Mouse (Mus musculus) CD4-positive helper T cell, adult 2 months (primary cell): ENCODE data around the gene Zfp759.
"Not testable (repeated sequence)": the region's sequence is repeated elsewhere in the genome, so short reads cannot be mapped to it uniquely, and the experiment has no call there.

Experiments used
- DNase-seq: peaks from one replicate; pipeline ENCODE4 v3.0.0-alpha.2; 2012; ENCODE audit warnings: low read depth, missing footprints, low spot score

Gene Zfp759

DNA sequence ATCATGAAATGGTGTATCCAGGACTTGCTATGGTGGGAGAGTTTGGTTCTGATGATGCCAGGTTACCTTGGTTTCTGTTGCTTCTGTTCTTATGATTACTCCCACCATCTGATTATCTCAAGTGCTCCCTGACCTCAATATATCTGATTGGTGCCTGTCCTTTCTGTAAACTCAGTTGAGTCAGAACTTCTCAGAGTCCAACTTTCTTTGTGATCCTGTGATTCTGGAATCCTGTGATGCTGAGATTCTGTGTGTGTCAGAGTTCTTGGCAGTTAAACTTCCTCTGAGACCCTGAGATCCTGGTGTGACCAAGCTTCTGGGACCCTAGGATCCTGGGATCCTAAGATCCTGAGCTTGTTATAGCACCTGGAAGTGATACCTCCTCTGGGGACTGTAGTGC lies at the start of gene Zfp759:
Gene Zfp759 (plus strand): TSS at position 301 of the 400 bp plus-strand sequence.
- DNase-seq, result not testable (repeated sequence)

DNA sequence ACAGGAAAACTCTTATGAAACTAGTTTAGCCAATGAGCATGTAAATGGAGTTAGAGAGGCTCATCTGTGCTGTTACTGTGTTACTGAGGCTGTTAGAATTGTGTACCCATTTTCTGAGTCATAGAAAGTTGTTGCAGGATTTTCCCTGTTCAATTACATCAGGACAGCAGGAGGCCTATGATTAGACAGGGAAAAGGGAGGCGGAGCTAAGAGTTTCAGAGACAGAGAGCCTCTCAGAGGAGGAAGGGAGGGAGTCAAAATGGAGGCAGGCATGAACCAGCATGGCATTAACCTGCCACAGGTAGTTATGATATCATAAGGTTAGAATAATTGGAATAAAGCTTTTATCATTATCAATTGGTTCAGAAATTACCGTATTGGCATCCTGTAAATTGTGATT lies 48.7 kb upstream of the Zfp759 start:
- DNase-seq, result no peak

DNA sequence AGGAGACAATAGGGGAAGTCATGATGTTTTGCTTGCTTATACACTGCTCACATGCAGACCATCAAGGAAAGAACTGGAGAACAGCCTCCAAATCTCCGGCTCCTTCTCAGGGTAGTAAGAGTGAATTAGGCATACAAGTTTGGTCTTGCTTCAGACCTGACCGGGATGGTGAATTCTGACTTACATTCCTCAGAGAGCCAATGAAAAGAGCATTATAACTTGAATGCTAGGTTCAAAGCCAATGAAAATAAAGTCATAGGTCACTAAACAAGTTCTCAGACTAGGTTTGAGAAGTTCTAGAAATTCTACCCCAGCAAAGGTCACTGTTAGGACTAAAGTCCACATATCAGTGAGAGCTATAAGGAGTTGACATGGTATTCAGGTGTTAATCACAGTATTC lies 44.2 kb upstream of the Zfp759 start:
- no peak for DNase-seq

DNA sequence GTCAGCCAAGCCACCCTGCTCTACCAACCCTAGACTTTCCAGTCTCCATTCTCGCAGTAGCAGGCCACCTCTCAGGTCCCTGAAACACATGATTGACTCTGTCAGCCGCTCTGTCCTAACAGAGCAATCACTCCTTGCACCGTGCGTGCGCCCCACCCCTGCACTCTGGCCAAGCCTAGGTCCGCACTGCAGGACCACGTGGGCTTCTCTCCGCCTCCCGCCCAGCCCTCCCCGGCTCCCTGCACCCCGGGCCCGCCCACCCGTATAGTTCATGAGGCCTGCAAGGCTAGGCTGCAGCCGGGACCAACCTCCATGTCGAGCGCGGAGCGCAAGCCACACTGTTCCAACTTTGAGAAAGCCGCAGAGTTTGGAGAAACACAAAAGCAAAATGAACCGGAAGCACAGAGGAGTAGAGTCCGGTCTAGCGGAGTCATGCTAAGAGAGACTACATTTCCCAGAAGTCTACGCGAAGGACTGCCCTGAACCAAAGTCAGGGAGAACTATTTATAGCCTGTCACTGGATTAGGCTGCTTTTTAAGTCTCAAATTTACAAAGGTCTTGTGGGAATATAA lies 40.2 kb upstream of the Zfp759 start:
- DNase-seq, result peak; percentile 75

DNA sequence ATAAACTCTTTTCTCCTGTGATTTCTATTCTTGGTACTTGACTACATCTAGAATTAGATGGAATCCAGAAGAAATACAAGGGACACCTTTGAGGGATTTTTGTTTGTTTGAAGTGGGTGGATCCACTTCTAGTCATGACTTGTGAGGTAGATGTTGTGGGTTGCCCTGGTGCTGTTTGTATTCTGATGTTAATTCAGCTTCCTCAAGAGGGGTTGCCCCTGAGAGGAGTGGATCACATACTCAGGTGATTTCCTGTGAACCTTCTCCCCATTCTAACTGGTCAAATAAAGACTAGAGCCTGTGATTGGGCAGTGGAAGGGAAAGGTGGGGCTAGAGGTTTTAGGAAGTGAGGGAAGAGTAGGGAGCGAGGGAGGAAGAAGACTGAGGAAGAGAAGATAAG lies 39.5 kb upstream of the Zfp759 start:
- peak; percentile 27 for DNase-seq

DNA sequence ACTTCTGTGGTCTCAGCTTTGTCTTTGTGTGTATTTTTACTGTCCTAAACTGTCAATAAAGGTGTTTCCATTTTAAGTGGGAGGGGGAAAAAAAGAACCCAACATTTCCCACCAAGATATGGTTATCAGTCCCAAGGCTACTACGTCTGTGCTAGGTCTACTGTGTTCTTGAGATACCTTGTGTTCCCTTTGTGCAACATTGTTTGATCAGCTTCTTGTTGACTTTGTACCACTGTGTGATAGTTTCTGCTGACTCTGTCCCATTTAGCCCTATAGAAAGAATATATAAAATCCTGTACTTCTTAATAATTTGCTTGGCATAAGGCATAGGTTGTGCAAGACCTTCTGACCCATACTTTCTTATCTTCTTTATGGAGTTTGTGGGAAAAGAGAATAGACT lies 31.3 kb upstream of the Zfp759 start:
- DNase-seq, result no peak

DNA sequence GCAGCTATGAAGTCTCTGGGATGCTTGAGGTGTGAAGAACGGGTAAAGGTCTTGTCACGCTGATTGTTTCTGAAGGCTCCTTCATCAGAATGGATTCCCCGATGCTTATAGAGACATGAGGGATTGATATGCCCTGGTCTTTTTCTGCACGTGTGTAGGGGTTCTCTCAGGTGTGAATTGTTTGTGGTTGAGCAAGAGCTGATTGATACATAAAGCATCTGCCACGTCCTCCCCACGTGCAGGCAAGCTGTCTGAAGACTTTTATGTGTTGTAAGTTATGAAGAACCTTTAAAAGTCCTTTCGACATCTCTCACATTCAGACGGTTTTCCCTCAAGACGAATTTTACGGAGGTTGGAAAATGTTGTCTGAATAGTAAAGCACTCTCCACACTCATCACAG lies 23.6 kb upstream of the Zfp759 start, which contains the start of gene Zfp708:
Gene Zfp708 (minus strand): TSS at position 101 of the 400 bp plus-strand sequence.
- no peak for DNase-seq

DNA sequence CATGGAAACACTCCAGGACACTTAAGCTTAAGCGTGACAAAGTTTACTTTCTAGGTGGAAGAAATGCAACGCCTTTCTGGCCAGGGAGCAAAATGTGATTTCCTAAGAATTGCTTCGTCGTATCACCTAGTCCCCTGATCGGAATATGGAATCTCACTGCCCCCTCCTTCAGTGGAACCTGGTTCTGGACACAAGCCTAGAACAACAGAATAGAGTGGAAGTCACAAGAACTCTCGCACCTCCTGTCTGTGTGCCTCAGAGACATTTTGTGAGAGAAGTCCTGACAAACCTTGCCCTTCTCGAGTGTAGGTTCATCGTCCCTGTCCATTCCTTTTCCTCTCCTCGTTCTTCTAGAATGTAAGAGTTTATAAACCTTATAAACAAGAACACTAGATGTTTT lies 13.8 kb upstream of the Zfp759 start:
- no peak for DNase-seq

DNA sequence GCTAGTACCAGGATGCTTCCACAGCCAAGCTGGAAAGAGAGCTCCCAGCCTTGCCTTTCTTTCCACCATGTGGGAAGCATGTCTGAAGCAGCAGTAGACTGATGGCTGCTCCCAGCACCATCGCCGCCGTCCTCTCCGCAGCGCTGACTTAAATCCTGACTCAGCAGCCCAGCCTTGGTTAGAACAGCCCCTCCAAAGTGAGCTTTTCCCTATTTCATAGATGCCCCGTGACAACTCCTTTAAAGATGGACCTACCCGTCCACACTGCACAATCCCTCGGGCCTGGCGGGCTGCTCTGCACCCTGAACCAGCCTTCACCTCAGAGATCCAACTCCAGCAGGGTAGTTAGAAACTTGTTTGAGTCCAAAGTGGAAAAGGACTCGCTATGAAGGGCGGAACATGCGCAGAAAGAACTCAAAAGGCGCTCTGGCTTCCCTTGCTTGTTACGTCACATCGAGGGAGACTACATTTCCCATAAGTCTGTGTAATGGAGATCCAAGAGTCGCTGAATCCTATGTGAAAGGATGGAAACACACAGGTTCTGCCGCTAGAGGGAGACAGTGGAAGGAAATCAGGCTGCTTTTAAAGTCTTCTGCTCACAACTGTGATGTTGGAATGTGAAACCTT lies 13.2 kb upstream of the Zfp759 start, which contains the start of gene Gm28557:
Gene Gm28557 (minus strand): TSS at position 411 of the 627 bp plus-strand sequence.
- DNase-seq, result peak; percentile 95

DNA sequence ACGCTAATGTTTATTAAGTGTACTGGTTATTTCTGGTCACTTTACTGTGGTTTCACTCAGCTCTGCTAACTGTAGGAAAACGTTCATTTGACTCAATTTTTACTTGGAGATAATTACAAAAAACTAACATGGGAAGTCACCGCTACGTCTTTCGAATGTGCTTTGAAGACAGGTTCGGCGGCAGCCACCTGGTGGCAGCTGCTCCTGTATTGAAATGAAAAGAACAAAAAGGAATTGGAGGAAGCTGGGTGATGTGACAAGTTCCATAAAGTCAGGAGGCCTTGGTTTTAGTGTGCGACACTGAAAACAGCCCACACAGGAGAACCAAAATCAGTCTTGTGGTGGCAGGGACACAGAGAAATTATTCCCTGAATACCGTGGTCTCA lies 12.6 kb upstream of the Zfp759 start:
- no peak for DNase-seq

DNA sequence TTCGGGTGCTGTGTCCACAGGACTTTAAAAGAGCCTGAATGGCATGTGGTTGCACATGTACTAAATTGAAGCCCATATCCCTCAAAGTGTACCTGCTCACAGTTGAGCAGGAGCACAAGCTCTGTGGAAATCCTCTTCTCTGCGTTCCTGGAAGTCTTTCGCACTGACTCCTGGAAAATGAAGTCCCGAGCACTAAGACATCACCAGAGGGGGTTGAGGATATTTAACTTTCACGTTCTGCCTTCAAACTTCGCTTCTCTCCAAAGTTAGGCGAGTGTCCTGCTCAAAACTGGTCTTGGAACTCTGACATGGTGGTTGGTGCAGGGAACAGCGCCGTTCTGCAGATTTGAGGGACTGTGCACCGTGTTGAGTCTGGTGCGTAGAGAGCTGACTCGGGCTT lies 9.4 kb upstream of the Zfp759 start:
- no peak for DNase-seq

DNA sequence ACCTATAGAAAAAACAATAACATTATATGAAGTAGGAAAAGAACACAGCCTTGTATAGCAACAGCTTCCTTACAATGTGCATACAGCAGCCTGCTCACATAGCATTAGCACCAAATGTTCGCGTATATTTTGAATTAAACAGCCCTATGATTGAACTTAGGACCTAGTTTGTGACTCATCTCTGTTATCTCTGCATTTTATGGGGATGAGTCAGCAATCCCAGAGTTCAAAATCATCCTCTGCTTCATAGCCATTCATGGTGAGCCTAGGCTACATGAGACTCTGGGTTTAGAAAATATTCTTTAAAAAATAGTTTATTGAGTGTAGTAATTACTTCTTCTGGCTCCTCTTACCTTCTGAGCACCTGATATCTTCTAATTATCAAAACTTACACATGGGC lies 8.2 kb upstream of the Zfp759 start:
- DNase-seq, result no peak

DNA sequence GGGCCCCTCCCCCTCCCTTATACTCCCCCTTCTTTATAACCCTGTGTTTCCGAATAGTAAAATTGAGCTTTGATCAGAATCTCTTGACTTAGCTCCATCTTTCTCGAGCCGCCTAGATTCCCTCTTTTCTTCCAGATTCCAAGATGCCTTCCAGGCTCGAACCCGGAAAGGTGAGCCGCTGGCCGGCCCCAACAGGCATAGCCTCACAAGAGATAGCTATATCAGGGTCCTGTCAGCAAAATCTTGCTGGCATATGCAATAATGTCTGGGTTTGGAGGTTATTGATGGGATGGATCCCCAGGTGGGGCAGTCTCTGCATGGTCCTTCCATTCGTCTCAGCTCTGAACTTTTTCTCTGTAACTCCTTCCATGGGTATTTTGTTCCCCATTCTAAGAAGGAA lies 5.3 kb upstream of the Zfp759 start, which contains the start of gene Rslcan18:
Gene Rslcan18 (minus strand): TSS at position 101 of the 400 bp plus-strand sequence.
- DNase-seq, result not testable (repeated sequence)

DNA sequence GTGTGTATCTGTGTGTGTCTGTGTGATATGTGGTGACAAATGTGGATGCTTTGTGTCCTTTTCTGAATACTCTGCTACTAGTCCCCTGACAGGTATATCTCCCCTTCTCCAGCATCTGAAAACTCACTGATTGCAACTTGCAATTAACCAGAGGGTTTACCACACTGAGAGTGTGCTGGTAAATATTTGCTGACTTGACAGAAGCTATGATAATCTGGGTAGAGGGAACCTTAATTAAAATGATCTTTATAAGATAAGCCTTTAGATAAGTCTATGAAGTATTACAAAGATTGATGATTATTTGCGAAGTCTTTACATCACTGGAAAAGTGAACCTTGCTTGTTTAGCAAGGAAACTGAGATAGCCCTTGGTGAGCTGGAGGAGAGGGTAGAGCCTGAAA lies 3.0 kb downstream of the Zfp759 start:
- no peak for DNase-seq

DNA sequence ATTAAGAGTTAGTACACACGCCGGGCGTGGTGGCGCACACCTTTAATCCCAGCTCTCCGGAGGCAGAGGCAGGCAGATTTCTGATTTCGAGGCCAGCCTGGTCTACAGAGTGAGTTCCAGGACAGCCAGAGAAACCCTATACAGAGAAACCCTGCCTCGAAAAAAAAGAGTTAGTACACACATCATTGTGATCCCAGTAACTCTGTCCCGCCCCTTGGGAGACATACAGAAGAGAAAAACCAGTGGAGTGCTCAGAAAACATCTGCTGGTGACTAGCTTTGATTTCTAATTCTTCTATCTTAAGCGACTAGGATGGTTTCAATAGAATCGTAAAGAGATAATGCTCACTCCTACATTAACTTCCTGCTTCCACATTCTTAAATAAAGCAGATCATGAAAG lies 6.0 kb downstream of the Zfp759 start:
- DNase-seq, result not testable (repeated sequence)

DNA sequence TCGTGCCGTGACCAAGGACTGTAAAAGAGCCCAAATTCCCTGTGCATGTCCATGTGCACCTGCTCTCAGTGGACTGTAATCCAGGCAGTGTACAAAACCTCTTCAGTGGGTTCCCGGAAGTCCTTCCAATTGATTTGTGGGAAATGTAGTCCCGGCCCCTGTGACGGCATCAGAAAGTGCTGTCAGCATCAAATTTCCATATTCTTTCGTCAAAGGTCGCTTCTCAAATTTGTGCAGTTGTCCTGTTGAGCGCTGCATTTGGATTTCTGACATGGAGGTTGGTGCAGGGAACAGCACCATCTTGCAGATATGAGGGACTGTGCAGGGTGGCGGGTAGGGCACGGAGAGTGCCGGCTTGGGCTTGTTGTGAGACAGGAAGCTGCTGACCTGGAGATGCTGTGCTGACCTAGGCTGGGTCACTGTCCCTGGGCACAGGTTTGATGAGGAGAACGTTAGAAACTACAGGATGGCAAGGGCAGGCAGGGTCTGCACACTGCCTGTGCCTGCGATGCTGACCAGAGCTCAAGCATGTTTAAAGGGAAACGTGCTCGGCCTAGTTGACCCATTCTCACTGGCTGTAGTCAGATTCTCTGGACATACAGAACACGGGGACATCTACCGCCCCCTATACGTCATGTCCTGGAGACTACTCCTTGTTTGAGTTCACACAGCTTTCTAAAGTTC lies 6.7 kb downstream of the Zfp759 start:
- DNase-seq, result peak; percentile 88

DNA sequence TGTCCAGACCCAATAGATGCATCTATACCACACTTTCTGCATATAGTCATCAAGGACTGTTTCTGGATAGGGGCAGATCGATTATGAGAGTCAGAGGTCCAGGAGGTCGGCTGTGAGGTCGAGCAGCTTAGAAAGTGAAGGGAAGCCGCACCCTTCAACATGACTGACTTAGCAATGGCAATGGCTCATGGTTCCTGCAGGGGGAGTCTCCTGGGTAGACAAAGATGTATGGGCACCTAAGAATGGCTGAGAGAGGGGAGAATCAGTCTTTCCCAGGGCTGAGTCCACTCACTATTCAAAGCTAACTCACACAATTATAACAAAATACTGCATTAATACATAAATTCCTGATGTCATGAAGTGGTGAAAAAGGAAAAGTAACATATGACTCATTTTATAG lies 44.7 kb downstream of the Zfp759 start:
- DNase-seq, result not testable (repeated sequence)

DNA sequence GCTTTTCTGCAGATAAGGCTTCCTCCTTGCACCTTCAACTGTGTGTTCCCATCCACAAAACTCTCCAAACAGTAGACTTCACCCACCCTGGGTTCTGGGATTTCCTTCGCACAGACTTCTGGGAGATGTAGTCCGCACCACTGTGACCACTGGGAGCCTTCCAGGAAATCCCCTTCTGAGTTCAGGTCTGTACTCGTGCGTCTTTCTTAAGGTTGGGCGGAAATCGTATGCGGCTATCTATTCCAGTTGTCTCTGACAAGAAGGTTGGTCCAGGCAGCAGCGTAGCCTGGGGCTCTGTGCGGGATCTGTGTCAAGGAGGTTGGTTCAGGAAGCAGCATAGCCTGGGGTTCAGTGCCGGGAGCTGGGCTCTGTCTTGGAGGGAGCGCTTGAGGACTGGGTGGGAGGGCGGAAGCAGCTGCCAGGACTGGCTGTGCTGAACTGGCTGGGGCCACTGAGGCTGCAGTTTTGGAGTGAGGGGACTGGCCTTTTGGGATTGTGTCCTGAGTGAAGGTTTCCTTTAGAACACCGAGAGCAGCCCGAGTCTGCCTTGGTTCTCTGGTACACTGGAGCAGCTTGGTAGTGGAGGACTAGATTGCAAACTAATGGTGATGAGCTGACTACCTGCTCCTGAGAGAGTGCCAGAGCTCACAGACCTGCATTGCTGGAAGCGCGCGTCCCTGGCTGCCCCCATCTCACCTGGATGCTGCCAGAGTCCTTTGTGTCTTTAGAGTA lies 51.7 kb downstream of the Zfp759 start, which contains the start of gene Rsl1:
Gene Rsl1 (plus strand): TSS at position 192 of the 732 bp plus-strand sequence.
- peak; percentile 87 for DNase-seq

DNA sequence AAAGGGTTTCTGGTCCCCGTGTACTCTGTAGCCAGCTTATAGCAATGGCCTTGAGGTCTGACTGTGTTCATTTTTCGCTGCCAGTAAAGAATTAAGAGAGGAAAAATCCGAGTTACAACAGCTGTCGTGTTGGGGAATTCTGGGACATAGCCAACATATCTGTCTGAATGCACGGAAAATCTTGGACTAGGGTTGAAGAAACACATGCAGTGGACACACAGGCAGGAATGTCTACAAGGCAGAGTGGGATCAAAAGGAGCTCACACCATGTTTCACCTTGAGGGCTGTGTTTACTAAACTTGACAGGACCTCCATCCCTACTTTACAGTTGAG lies 52.2 kb downstream of the Zfp759 start:
- DNase-seq, result no peak
